Mouse (Mus musculus) liver, embryonic 13.5 days (tissue): Measurements from ENCODE around the gene Sult4a1. TPM values are rescaled to one million over a fixed set of nuclear protein-coding genes. Genes with fewer than 3 reads are reported as not detected.

Experiments
- polyA plus RNA-seq: library from polyadenylated mRNA; unstranded; fragments of >200 nt; fragmentation: Nextera tagmentation; extraction: Ambion mirVana; gene quantifications from 2 replicates; pipeline ENCODE4 v1.2.1, GENCODE M21; 2015

Gene Sult4a1
- polyA plus RNA-seq, 1 experiment from 2014 or later: 0.12 TPM

Other genes with a start within 250 kb of the Sult4a1 start
- gene Efcab6, start 40.4 kb downstream of the Sult4a1 start, polyA plus RNA-seq: not detected in 2 replicates
- not detected in 2 replicates for gene Pnpla5, start 17.4 kb upstream of the Sult4a1 start, polyA plus RNA-seq
- 1.2 and 1.4 TPM in 2 replicates for gene Pnpla3, start 62.1 kb upstream of the Sult4a1 start, polyA plus RNA-seq
- 98.0 and 106 TPM in 2 replicates for gene Samm50, start 86.5 kb upstream of the Sult4a1 start, polyA plus RNA-seq
- 6.7 and 8.1 TPM in 2 replicates for gene Parvb, start 126.3 kb upstream of the Sult4a1 start, polyA plus RNA-seq
- gene Parvg, start 218.3 kb upstream of the Sult4a1 start, polyA plus RNA-seq: 9.4 and 9.8 TPM in 2 replicates